Mouse (Mus musculus): ENCODE results near the gene Prph2. TPM values are rescaled to one million over a fixed set of nuclear protein-coding genes. Genes with fewer than 3 reads are reported as not detected.

The Prph2 gene
- total RNA-seq (2021) = not detected
- long read RNA-seq, experiment 1 = 0 reads
- long read RNA-seq, experiment 2 = 0 reads

DNA sequence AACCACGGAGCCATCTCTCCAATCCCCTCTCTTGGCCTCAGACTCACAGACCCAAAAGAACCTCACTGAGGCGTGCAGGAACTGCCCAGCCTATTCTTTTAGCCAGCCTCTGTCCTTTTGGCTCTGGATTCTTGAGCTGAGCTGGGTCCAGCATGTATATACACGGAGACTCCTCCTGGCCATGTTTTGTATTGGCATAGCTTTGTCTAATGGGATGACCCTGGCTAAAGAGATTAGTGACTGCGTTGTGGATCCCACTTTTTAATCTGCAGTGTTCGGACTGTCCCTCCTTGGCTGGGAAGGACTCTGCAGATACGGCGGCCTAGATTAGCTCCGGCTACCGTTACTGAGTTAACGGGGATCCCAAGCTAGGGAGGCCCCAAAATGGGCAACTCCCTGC, at the start of gene Prph2:
Gene Prph2 (plus strand): TSS at position 274 of the 400 bp plus-strand sequence.
- no peak within 1 kb of the TSS for H3K4me3 ChIP-seq
- DNase-seq (ENCODE audit: low spot score in 2 of 2) = no peak
- TF ChIP-seq CTCF (conservative IDR thresholded peaks at IDR 0.05) = no peak
- H3K27ac ChIP-seq = no peak within 1 kb of the TSS

DNA sequence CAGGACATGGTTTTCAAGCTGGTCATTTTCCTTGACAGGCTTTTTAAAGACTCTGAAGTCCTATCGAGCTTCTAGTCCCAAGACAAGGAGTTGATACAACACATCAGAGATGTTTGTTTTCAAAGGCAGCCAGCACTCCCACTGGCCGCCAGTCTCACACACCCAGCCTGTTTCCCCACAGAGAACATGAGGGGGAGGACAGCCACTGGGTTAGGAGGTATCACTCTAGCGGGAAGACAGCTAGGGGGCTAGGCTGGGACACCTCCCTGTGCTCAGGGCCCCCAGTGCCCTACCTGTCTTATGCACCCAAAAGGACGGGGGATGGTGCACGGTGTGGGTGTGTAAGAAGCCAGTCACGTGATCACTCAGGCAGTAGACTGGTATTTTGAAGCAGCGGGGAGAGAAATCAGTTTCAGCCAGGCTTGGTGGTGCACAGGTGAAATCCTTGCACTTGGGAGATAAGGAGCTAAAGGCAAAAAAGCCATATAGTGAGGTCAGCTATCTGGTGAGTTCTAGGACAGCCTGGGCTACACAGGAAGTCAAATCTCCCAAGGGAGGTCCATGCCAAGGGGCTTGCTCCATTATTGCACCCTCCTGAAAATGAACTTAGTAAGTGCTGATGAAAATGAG, 45.6 kb upstream of the Prph2 start:
- H3K4me3 ChIP-seq = no peak overlapping the region
- no peak for TF ChIP-seq CTCF (conservative IDR thresholded peaks at IDR 0.05)
- no peak for DNase-seq (ENCODE audit: low spot score in 2 of 2)
- H3K27ac ChIP-seq = no peak overlapping the region

DNA sequence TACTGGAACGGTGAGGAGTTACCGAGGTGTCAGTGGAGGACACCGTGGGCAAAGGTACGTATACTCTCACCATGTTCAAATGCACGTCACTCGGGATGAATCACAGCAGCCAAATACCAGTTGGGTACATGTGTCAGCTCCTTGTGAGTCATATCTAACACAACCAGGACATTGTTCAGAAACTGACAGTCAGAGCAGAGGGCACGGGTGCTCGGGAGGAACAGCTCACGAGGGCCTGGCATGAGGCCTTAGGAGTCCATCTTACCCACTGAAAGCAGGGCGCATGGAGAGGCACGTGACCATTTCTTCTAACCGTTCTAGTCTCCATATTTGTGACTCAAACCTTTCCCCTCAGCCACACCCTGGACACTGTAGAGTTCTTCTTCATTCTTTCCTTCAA, 43.4 kb upstream of the Prph2 start:
- no peak for DNase-seq (ENCODE audit: low spot score in 2 of 2)
- TF ChIP-seq CTCF (conservative IDR thresholded peaks at IDR 0.05) = no peak
- peak overlapping the region; percentile 61 for H3K27ac ChIP-seq
- no peak overlapping the region for H3K4me3 ChIP-seq

DNA sequence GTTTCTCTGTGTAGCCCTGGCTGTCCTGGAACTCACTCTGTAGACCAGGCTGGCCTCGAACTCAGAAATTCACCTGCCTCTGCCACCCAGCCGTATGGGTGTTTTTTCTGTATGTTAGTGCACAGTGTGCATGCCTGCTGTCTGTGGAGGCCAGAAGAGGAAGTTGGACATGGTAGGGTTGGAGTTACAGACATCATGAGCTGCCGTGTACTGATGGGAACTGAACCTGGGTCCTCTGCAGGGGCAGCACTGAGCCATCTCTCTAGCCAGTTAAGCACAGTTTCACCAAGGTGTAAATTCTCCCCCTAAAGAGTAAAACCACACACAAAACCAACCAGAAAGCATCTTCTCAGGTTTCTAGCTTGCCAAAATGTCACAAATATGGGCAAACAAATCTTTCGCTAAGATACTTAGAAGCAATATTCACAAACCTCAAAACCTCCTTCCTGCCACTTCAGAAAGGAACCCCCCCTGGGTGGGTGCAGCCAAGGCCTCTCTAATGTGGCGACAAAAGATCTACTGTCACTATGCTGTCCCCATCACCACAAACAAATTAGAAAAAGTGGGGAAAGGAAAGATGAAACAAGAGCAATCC, 40.0 kb upstream of the Prph2 start:
- no peak for TF ChIP-seq CTCF (conservative IDR thresholded peaks at IDR 0.05)
- DNase-seq (ENCODE audit: low spot score in 2 of 2) = no peak

DNA sequence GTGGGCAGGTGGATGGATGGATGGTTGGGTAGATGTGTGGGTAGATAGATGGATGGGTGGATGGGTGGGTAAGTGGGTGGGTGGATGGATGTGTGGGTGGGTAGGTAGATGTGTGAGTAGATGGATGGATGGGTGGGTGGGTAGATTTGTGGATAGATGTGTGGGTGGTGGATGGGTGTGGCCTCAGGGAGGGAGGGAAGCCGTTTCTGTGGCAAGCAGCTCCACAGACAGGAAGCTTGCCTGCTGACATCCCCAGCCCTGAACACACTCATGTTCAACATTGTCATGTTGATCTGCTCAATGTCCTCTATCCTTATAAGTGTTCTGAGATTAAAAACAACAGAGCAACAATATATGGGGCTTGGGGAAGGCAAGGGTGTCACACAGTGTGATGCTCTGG, 39.3 kb upstream of the Prph2 start:
- no peak for DNase-seq (ENCODE audit: low spot score in 2 of 2)
- Histone ChIP-seq H3K4me3 (no peak overlapping the region), H3K27ac (no peak overlapping the region)
- no peak for TF ChIP-seq CTCF (conservative IDR thresholded peaks at IDR 0.05)

More for the DNA sequence above, 40.0 kb upstream of the Prph2 start:
- H3K4me3 ChIP-seq = no peak overlapping the region
- no peak overlapping the region for H3K27ac ChIP-seq

DNA sequence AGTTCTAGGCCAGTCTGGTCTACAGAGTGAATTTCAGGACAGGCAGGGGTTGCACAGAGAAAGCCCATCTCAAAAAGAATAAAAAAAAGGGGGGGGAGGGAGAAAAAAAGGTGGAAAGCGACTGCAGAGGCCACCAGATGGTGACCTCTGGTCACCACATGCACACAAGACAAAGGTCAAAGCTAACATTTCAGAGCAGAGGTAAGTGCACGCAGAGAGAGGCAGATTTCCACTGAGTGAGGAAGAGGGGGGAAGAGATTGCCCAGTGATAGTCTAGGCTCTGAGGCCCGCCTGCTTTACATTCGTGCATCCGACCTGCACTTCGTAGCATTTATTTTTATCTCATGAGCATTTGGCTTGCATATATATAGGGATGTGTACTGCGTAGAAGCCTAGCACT, 37.5 kb upstream of the Prph2 start:
- Histone ChIP-seq H3K27ac (no peak overlapping the region), H3K4me3 (no peak overlapping the region)
- DNase-seq (ENCODE audit: low spot score in 2 of 2) = no peak
- no peak for TF ChIP-seq CTCF (conservative IDR thresholded peaks at IDR 0.05)

DNA sequence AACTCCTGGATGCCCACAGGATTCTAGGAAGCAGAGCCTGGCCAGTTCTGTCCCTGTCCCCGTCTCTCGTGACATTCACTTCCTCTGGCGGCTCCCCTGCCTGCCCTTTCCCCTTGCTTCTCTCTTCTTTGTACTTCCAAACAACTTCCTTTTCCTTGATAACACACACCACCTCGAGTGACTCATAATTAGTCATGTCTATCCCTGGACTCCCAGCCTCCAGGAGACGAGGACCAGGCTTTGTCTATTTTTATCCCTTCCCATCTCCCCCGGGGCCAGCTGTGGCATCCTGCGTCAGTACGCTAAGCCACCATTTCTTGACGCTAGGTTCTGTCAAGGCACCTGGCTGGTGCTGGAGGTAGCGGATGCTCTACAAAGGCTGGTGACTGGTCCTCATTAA, 36.1 kb upstream of the Prph2 start:
- Histone ChIP-seq H3K4me3 (no peak overlapping the region), H3K27ac (peak overlapping the region; percentile 3; the same call in 1 of the 2 replicates)
- no peak for TF ChIP-seq CTCF (conservative IDR thresholded peaks at IDR 0.05)
- peak in 1 of 2 experiments; percentile 58 for DNase-seq (ENCODE audit: low spot score in 2 of 2)

DNA sequence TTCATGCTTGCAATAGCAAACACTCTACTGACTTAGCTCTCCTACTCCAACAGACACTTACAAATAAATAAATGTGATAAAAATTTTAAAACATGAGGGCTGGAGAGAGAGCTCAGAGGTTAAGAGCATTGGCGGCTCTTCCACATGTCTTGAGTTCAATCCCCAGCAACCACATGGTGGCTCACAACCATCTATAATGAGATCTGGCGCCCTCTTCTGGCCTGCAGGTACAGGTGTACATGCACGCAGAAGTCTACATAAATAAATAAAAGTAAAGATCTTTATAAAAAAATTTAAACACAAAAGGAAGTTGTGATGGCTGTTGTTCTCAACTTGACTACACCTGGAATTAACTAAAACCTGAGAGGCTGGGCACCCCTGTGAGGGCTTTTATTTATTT, 34.6 kb upstream of the Prph2 start:
- TF ChIP-seq CTCF (conservative IDR thresholded peaks at IDR 0.05) = peak; percentile 63
- no peak for DNase-seq (ENCODE audit: low spot score in 2 of 2)
- no peak overlapping the region for H3K4me3 ChIP-seq
- no peak overlapping the region for H3K27ac ChIP-seq

DNA sequence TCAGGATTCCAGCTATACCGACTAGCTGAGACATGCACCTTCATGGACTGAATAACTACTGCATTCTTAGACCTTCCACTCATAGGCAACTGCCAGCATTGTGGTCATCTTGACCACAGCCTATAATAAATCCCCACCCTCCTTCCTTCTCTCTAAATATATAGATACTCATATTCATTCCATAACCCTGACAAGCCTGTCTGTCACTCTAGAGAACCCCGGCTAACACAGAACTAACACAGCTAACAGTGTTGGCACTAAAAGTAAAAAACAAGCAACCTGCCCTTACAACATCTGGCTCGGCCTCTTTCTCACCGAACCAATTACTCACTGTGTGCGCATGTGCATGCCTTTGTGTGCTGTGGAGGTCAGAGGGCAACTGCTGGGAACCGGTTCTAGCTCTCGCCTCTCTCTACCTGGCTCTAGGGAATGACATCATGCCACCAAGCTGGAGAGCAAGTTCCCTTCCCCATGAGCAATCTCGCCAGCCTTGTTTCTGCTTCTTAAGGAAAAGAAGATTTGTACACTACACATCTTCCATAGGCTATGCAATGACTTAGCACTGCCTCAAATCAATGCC, 33.8 kb upstream of the Prph2 start:
- DNase-seq (ENCODE audit: low spot score in 2 of 2) = no peak
- TF ChIP-seq CTCF (conservative IDR thresholded peaks at IDR 0.05) = no peak
- no peak overlapping the region for H3K4me3 ChIP-seq
- H3K27ac ChIP-seq = no peak overlapping the region

DNA sequence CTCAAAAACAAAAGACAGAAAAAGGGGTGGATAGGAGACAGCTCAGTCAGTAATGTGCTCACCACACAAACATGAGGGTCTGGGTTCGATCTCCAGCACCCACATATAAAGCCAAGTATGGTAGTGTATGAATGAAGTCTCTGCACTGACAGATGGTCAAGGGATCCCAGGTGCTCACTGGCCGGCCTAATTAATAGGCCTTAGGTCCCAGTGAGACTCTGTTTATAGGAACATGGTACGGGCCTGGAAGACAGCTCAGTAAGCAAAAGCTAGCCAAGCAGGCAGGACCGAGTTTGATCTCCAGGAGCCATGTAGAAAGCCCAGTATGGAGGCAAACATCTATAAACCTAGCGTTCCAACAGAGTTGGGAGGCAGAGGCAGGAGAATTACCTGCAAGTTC, 33.2 kb upstream of the Prph2 start:
- no peak for DNase-seq (ENCODE audit: low spot score in 2 of 2)
- no peak overlapping the region for H3K27ac ChIP-seq
- TF ChIP-seq CTCF (conservative IDR thresholded peaks at IDR 0.05) = no peak
- H3K4me3 ChIP-seq = no peak overlapping the region

DNA sequence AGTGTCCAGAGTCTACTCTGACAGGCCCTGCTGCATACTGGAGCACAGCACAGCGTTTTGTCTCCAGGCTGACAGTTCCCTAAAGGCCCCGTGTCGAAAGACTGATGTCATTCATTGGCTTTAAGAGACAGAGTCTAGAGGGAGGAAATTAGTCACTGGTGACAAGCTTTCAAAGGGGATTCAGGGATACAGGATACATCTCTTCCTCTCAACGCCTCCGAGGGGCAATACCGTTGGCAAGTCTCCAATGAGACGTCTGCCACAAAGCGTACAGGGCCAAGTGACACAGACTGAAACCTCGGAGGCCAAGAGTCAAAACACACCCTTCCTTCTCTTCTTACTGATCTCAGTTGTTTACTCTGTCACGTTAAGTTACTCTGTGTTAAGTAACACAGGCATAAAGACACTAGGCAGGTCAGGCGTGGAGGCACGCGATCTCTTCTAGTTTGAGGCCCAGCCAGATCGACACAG, 30.4 kb upstream of the Prph2 start:
- H3K27ac ChIP-seq = peak overlapping the region; percentile 53; the same call in 1 of the 2 replicates
- no peak for DNase-seq (ENCODE audit: low spot score in 2 of 2)
- no peak overlapping the region for H3K4me3 ChIP-seq
- no peak for TF ChIP-seq CTCF (conservative IDR thresholded peaks at IDR 0.05)

DNA sequence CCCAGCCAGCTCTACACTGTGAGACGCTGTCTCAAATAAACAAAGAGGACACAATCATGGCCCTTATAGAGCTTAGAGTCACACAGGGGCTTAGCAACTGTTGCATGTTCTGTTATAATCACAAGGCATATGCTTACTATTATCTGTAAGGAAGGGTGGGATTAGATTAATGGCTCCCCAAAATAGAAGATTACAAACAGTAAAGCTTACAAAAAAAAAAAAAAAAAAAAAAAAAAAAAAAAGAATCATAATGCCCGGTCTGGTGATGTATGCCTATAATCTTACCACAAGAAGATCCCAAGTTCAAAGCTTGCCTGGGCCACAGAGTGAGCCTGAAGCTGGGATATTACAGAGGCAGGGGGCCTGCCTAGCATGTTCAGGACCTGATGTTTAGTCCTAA, 29.9 kb upstream of the Prph2 start:
- TF ChIP-seq CTCF (conservative IDR thresholded peaks at IDR 0.05) = no peak
- no peak overlapping the region for H3K4me3 ChIP-seq
- peak overlapping the region; percentile 53; the same call in 1 of the 2 replicates for H3K27ac ChIP-seq
- no peak for DNase-seq (ENCODE audit: low spot score in 2 of 2)

DNA sequence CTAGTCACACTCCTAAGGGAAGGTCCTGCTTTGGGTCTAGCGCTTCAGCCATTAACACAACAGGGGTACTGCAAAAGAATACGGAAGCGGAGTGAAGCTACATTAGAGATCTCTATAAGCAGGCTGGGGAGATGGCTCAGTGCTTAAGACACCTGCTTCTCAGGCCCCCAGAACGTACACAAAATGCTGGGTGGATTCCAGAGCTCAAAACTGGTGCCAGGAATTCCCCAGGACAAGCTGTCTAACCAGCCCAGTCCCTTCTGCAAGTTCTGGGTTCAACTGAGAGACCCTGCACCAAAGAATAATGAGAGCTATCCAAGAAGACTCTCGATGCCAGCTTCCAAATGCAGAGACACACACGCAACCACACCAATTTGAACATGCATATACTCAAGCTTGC, 28.5 kb upstream of the Prph2 start:
- Histone ChIP-seq H3K27ac (no peak overlapping the region), H3K4me3 (no peak overlapping the region)
- no peak for TF ChIP-seq CTCF (conservative IDR thresholded peaks at IDR 0.05)
- DNase-seq (ENCODE audit: low spot score in 2 of 2) = no peak

DNA sequence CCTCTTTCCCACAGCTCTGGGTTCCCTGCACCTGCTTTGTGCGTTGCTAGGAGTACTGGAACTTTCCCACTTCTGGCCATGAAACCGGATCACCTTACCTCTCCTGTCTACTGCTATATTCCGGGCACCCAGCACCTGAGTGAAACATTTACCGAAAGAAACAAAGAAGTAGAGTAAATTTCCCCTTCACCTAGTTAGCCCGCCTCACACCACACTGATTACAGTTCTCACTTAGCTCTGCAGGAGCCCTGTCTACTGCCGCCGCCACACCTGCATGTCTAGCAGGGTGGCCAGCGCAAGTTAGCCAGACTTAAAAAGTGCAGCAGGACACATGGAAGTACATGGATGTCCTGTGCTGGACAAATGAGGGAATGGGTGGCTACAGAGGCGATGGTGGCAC, 27.2 kb upstream of the Prph2 start:
- H3K27ac ChIP-seq = no peak overlapping the region
- TF ChIP-seq CTCF (conservative IDR thresholded peaks at IDR 0.05) = no peak
- DNase-seq (ENCODE audit: low spot score in 2 of 2) = no peak
- H3K4me3 ChIP-seq = no peak overlapping the region

All from layer of hippocampus, adult 2 months (tissue).